Mouse (Mus musculus) adipocyte (in vitro differentiated cells): Measurements from ENCODE around the gene Fsip1.
A peak's percentile ranks its signal among the peaks of the same experiment; 100 is the strongest.

Experiments
- DNase-seq: peaks from one replicate; pipeline ENCODE4 v3.0.0-alpha.2; 2016; ENCODE audit warnings: low spot score

The Fsip1 gene

DNA sequence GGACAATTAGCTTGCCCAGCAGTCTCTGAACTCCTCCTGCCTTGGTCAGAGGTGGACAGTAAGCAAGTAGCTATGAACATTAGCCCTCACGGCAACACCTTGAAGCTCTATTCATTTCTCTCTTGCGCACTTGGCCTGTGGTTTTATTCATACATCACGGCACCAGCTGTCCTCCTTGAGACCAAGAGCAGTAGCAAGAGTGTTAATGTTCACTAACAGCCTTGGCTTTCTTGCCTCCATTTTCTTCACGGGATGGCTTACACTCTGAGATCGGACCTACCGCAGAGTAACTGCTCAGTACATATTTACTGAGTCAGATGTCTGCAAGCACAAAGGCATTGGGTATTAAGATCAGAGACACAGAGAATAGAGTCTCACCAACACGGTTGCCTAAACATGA, 132.3 kb downstream of the Fsip1 start:
- DNase-seq = no peak

DNA sequence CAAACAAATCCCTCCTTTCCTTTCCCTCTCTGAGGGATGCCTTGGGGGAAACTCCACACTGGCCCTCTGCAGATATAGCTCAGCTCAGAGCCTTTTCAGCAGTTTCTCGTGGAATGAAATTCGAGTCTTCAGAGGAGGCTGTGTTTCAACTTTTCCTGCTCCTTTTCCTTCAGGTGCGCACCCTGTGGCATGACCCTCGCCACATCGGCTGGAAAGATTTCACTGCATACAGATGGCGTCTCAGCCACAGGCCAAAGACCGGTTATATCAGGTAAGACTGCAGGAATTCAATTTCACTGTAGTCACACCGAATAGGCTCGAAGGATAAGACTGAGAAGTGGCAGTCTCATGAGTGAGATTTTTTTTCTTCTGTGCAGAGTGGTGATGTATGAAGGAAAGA, 133.0 kb downstream of the Fsip1 start:
- DNase-seq = no peak

DNA sequence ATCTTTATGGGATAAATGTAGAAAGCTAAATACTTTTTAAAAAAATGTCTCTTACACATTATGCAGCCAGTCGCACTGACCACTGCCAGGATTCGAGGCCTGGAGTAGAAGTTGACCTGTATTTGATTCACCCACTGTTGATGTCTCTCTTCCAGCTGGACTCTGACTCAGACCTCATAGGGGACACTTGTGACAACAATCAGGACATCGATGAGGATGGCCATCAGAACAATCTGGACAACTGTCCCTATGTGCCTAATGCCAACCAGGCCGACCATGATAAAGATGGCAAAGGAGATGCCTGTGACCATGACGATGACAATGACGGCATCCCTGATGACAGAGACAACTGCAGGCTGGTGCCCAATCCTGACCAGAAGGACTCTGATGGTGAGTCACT, 134.5 kb downstream of the Fsip1 start:
- no peak for DNase-seq

DNA sequence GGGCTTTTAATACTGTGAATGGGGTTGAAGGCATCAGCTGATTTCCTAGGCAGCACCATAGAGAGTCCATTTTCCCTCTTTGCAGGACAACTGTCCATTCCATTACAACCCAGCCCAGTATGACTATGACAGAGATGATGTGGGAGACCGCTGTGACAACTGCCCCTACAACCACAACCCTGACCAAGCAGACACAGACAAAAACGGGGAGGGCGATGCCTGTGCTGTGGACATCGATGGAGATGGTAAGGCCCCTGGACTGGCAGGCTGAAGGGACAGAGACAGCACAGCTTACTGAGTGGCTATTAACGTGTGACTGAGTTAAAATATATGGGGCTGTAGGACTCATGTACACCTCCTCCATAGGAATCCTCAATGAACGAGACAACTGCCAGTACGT, 136.0 kb downstream of the Fsip1 start:
- no peak for DNase-seq

DNA sequence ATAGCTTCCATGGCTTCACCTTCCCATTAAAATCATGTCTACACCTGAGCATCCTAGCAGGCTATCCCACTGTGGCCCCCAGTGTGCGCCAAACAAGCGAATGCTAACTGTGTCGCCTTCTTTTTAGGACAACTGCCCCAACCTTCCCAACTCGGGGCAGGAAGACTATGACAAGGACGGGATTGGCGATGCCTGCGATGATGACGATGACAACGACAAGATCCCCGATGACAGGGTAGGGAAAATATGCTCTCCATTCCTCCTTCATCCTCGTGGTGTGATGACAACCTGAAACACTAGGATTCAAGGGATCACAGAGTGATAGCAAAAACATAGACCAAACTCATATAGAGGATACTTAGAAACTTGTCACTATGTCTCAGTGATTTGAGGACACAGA, 136.7 kb downstream of the Fsip1 start:
- no peak for DNase-seq

DNA sequence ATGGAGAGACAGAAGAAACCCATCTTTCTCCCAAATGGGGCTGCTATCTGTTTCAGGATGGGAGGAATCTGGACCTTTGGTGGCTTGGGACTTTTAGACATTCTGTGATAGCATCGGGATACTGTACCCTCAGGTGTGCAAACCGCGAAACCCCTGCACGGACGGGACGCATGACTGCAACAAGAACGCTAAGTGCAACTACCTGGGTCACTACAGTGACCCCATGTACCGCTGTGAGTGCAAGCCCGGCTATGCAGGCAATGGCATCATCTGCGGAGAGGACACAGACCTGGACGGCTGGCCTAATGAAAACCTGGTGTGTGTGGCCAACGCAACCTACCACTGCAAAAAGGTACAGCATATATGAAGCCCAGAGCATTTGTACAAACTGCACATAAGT, 137.1 kb downstream of the Fsip1 start:
- DNase-seq = no peak

DNA sequence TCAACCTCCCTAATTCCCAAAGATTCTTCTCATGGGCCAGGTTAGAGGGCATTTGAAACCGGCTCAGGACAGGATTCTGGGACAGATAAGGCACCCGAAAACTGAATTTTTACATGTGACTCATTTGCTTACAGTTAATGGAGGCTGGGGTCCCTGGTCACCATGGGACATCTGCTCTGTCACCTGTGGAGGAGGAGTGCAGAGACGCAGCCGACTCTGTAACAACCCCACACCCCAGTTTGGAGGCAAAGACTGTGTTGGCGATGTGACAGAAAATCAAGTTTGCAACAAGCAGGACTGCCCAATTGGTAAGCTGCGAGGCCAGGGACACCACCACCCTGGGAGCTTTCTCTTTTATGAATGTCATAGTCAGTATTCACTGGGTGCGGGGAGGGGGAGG, 138.3 kb downstream of the Fsip1 start:
- DNase-seq = no peak

DNA sequence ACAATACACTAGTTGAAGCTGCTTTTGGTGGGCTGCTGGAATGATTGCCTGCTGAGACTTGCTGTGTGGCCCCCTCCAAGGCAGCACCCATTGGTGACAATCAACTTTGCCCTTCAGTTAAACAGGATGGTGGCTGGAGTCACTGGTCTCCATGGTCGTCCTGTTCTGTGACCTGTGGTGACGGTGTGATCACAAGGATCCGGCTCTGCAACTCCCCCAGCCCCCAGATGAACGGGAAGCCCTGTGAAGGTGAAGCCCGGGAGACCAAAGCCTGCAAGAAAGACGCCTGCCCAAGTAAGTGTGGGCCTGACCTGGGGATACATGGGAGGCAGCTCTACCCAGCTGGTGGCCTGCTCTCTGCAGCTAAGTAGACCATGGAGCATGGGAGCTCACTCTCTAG, 138.7 kb downstream of the Fsip1 start:
- DNase-seq = no peak

DNA sequence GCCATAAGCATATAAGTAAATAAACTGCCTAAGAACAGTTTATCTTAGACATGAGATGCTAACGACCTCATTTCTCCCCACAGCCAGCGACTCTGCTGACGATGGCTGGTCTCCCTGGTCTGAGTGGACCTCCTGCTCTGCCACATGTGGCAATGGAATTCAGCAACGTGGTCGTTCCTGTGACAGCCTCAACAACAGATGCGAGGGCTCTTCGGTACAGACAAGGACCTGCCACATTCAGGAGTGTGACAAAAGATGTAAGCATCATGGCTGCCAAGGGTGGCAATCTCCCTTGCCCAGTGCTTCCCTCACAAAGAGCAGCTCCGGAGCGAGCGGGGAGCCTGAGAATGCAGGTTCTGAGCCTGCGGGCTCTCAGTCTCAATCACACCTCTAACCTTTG, 139.4 kb downstream of the Fsip1 start:
- DNase-seq = no peak

DNA sequence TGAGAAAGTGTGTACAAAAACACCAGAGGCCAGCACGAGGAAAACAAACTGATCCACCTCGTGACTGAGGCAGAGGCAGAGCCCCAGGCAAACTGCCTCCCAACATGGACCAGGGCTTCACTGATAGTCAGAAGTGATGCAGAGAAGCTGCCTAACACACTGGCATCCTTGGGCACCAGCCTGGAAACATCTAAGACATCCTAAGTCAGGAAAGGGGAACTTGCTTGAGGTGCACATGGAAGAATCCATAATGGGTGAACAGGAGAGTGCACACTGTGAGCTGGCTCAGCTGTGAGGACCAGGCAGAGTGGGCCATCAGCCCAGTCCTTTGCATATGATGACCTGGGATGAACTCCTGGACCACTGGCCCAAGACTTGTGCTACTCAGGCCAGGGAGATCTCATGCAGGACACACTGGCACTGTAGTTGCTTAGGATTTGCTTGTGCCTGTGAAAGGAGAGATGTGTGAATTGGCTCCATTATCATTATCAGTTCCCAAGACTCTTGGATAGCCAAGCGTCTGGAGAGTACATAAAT, 139.9 kb downstream of the Fsip1 start:
- no peak for DNase-seq

DNA sequence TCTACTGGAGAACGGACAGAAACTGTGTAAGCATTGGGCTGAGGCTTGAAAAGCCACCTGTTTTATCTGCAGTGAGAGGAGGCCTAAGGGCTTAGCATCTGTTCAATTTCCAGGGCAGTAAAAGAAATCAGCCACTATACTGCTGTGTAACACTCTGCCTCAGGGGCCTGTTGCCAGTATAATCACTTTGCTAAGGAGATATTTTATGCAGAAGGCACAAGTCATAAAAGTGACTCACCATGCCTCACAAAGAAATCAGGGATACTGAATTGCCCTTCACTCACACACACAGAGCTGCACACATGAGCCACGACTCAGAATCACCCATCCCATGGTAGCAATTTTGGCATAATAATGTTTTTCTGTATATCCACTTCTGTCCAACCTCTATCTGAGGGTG, 140.6 kb downstream of the Fsip1 start:
- DNase-seq = no peak

DNA sequence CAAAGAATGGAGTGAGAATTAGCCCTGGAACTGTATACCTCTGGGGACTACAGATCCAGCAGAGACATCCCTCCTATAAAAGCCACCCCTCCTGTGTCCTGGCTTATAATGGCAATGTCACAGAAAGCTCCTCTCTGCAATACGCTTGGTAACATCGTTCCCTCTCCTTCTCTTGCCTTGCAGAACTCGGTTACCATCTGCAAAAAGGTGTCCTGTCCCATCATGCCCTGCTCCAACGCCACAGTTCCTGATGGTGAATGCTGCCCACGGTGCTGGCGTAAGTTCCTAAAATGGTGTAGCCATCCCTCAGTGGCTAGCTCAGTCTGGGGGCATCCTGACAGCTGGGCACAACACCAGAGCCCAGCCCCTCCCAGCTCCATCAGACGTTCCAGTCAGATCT, 141.1 kb downstream of the Fsip1 start:
- DNase-seq = no peak

DNA sequence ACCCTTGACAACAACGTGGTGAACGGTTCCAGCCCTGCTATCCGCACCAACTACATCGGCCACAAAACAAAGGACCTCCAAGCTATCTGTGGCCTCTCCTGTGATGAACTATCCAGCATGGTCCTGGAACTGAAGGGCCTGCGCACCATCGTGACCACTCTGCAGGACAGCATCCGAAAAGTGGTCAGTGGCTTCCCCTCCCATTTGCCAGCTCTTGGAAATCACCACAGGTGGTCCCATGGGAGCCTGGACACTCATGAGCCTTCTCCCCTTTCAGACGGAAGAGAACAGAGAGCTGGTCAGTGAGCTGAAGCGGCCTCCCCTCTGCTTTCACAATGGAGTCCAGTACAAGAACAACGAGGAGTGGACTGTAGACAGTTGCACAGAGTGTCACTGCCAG, 142.1 kb downstream of the Fsip1 start:
- DNase-seq = no peak

DNA sequence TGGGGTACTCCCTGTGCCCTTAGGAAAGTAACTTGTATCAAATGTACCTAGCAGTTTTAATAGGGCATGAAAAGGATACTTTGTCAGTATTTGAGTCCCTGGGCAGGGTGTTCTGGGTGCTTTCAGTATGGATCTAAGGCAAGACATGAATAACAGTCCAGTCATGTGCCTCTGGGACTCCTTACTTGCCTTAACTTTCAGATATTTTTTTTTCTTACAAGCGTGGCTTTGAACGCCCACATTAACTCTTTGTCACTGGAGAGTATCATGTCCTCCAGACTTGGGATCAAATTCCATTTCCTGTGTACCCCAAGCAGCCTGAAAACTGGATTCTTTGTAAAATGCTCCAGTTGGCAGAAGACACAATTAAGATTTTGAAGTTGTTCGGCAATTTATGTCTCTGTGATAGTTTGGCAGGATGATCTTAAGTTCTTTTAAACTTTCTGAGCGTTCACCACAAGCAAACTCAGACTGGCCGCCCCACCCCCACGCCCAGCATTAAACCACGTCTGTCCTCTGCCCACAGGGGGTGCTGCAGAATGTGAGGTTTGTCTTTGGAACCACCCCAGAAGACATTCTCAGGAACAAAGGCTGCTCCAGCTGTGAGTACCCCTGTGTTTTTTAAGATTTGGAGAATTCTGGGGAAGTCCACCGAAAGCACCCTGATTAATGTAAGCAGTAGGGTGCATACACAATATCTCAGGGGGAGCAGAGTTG, 142.8 kb downstream of the Fsip1 start:
- DNase-seq = peak; percentile 50

DNA sequence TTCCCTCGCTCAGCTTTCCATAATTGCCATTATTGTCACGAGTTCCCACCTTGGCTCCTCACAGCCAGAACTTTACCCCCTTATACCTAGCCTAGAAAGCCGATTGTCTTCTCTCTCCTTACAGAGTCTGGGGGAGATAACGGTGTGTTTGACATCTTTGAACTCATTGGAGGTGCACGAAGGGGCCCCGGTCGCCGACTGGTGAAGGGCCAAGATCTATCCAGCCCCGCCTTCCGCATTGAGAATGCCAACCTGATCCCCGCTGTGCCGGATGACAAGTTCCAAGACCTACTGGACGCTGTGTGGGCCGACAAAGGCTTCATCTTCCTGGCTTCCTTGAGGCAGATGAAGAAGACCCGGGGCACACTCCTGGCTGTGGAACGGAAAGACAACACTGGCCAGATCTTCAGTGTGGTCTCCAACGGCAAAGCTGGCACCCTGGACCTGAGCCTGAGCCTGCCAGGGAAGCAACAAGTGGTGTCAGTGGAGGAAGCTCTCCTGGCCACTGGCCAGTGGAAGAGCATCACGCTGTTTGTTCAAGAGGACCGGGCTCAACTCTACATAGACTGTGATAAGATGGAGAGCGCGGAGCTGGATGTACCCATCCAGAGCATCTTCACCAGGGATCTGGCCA, 143.8 kb downstream of the Fsip1 start:
- no peak for DNase-seq

DNA sequence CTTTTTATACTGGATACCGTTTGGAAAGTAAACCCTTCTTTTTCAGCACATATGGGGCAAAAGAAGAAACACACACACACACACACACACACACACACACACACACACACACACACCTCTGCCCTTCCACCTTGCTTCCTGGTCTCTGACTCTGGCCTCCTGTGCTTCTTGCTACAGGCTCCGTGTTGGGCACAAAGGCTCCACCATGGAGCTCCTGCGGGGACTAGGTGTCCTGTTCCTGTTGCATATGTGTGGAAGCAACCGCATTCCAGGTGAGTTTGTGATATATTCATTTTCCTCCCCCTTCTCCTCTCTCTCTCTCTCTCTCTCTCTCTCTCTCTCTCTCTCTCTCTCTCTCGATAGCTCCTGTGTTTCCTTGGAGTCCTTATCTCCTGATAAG, 144.3 kb downstream of the Fsip1 start:
- DNase-seq = no peak

DNA sequence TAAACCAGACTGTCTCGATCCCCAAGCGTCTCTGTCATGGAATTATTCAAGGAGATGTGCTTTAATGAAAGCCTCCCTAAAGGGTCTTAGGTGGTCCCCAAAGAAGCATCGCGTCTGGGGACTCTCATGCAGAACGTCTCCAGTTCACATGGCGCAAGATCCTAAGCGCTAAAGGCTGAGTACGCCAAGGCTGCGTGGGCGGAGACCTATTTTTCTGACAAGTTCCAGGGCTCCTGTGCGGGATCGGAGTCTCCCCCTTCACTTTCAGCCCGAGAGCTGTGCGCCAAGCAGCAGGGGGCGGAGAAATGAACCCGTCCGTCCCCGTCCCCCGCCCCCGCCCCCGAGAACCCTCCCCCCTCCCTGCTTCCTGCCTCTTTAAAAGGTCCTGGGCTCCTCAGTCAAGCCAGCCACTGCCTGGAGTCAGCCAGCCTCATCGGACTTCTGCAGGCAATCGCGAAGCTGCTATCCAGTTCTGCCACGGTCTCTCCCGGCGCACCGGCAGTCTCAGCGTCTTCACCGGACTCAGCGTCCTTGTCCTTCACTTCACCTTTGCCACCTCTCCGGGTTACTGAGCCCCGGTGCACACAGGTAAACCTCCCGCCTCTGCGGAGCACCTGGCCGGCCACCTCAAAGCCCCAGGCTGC, 145.2 kb downstream of the Fsip1 start, which contains the start of gene Thbs1:
Gene Thbs1 (plus strand): TSS at position 389 of the 644 bp plus-strand sequence.
- DNase-seq = peak; percentile 87

DNA sequence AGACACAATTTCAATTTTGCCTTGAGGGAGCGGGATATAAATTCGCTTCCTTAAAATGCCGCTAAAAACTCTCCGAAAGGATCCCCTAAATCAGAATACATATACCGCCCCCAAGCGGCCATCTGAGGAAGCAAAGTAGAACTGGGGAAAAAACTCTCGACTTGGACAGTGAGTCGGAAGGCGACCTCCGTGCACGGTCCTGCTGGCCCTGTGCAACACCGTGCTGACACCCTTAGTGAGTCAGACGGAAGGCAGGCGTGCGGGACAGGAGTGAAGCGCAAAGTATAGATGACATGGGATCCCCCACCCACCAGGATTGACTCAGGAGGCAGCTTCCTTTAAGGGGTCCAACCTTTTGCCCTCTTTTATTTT, 145.7 kb downstream of the Fsip1 start:
- DNase-seq = peak; percentile 97

DNA sequence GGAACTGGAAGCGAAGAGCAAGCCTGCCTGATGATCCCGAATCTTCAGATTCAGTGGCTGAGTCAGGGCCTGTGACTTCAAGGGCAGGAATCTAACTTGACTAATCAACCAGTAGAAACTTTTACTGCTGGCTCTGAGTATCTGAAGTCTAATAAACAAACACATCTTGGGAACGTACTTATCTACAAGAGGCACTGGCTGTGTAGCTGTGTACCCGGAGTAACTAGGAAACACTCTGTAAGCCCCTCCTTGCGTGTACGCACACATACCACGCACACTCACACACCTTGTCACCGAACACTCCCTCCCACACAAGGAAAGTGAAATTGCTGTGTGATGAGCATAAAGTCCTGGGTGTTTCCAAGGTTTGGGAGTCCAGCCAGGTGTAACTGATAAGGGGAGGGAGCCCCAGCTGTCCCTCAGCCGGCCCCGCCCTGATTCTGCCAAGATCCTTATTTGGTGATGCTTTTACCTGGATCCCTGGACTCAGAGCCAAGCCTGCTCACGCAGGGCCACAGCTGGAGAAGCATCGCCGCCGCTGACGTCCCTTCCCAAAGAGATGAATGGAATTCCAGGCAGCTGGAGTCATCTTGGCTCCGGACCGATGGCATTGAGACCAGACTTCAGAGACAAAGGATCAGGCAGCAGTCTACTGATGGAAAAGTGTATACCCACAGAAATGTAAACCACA, 146.4 kb downstream of the Fsip1 start:
- peak; percentile 57 for DNase-seq

DNA sequence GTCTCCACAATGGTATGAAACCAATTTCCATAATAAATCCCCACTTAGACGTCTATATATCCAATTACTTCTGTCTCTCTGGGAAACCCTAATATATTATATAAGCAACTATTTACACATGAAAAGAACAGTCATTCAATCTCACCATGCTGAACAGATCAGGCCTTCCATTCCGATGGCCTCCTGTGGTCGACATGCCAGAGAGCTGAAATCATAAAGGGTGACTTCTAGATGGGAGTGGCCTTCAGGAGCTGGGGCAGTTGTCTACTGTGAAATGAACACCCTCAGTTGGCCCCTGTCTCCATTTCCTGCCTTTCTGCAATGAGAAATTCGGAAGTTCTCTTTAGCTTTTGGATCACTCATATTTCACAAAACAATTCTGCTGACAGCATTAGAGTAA, 154.6 kb downstream of the Fsip1 start:
- DNase-seq = no peak

DNA sequence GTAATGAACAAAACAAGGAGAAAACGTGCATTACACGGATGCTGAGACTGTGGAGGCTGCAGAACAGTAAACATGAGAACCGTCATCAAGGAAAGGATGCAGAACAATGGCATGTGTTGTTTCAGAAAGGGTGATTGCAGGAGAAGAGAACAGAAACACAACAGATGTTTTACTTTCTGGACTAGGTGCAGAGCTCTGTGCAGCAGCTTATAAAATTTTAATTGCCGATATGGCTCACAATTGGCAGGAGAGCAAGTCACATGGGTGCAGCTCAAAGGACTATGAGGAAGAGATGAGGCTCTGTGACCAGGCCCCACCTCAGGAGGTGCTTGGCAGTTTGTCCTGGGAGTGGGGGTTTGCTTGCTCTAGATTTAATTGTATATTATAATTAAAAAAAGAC, 157.7 kb downstream of the Fsip1 start:
- DNase-seq = no peak

DNA sequence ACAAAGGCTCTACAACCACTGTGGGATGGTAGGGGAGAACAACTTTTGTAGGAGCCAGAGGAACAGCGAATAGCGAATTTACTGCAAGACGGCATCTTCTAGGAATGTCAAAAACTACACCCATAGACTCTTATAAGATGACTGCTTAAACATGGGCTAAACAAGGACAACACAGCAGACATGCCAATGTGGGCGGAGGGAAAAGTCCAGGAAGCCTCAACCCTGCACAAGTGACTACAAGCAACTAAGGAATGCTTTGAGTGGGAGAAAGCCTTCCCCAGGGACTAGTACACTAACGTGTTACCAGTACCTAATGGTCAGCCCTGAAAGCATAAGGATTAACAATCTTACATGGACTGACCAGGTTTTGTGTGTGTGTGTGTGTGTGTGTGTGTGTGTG, 165.5 kb downstream of the Fsip1 start:
- peak; percentile 53 for DNase-seq
